Mouse (Mus musculus) liver, postnatal 0 days (tissue): ENCODE measurements at regions not wholly inside any gene's neighbourhood (a gene's known extent, or its start where the extent isn't known, plus 50 kb on each side); places are given as distances from the start of the nearest gene placed in this dataset.

Experiments
- ATAC-seq: fragments of 200-750 bp; cut with Nextera tagmentation; 2 replicates; pipeline ENCODE4 v1.8.0; 2017; ENCODE audit warnings: mild to moderate bottlenecking, moderate library complexity
- DNase-seq: peaks from one replicate; pipeline ENCODE4 v3.0.0-alpha.2; 2016
- H3K27ac ChIP-seq: fragments of 300-500 bp; sonication (generic); 2 replicates; pipeline ENCODE4 v1.5.1; 2014; ENCODE audit warnings: antibody characterized with exemption, moderate library complexity, mild to moderate bottlenecking, low read depth
- H3K27me3 ChIP-seq: fragments of 300-500 bp; sonication (generic); 2 replicates; pipeline ENCODE4 v1.6.1; 2014; ENCODE audit warnings: low read length, control low read depth, mixed read lengths; ENCODE audit not compliant: insufficient read depth
- H3K36me3 ChIP-seq: fragments of 300-500 bp; sonication (generic); replicated peaks from 2 replicates; pipeline ENCODE4 v1.6.1; 2014; ENCODE audit warnings: mild to moderate bottlenecking, control low read depth, low read length, moderate library complexity, mixed read lengths; ENCODE audit not compliant: insufficient read depth
- H3K4me1 ChIP-seq: fragments of 300-500 bp; sonication (generic); 2 replicates; pipeline ENCODE4 v1.6.1; 2014; ENCODE audit warnings: antibody characterized with exemption, mild to moderate bottlenecking, control low read depth; ENCODE audit not compliant: insufficient read depth
- H3K4me2 ChIP-seq: fragments of 300-500 bp; sonication (generic); 2 replicates; pipeline ENCODE4 v1.6.1; 2014; ENCODE audit warnings: low read depth, mild to moderate bottlenecking, low read length, moderate library complexity, mixed read lengths
- H3K4me3 ChIP-seq: fragments of 300-500 bp; sonication (generic); 2 replicates; pipeline ENCODE4 v1.5.1; 2014; ENCODE audit warnings: low read depth, low read length
- H3K9ac ChIP-seq: fragments of 300-500 bp; sonication (generic); replicated peaks from 2 replicates; pipeline ENCODE4 v1.6.1; 2014; ENCODE audit warnings: mild to moderate bottlenecking, moderate library complexity
- H3K9me3 ChIP-seq: fragments of 300-500 bp; sonication (generic); 2 replicates; pipeline ENCODE4 v1.6.1; 2016; ENCODE audit warnings: mild to moderate bottlenecking, control low read depth, low read length, mixed read lengths
- CTCF ChIP-seq: sonication (generic); IDR thresholded peaks from 2 replicates; pipeline ENCODE4 v1.5.1; 2016; ENCODE audit warnings: antibody characterized with exemption, low read depth
- EP300 ChIP-seq: IDR thresholded peaks from 2 replicates; pipeline ENCODE4 v1.6.1; 2016; ENCODE audit warnings: antibody characterized with exemption, low read depth, mild to moderate bottlenecking
- WGBS: fragments of 180-500 bp; shearing (Covaris S2); extraction: QIAGEN DNeasy Blood & Tissue Kit; methylation state at CpG from one replicate; pipeline ENCODE4 v1.1.7; 2014; ENCODE audit not compliant: insufficient replicate concordance; 5-methylcytosine and 5-hydroxymethylcytosine counted together

DNA sequence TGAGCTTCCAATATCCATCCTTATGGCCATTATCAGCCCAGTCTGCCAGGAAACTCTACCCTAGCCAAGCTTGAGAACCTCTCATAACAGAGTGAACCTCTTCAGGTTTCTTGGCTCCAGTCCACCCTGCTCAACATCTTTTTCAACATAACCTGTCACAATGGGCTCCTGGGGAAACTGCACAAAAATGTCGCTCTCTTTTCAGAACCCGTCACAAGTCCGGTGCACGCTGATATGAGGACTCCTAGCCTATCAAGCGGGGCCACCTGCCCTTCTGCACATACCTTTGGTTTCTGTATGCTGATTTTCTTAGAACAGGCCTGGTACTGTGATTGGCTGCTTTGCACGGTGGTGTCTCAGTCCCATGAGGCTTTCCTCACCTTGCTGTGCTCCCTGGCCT, 216.9 kb downstream of the Pik3r1 start:
- TF ChIP-seq CTCF (no peak), EP300 (peak; percentile 98)
- H3K9me3 ChIP-seq, result no peaks in the 10 kb centered on the region
- H3K4me2 ChIP-seq, result 0 out of 2 replicates have a peak overlapping the region, but pooled peaks have one; percentile 0
- H3K4me3 ChIP-seq, result no peak overlapping the region
- no peak overlapping the region for H3K9ac ChIP-seq
- 56% methylated on average over 6 of the region's 6 CpGs for WGBS
- peak; percentile 69 for DNase-seq
- H3K4me1 ChIP-seq, result peaks cover 47% of the 10 kb centered on the region
- peak overlapping the region; percentile 52 for H3K27ac ChIP-seq
- H3K36me3 ChIP-seq, result no peaks in the 10 kb centered on the region
- H3K27me3 ChIP-seq, result no peaks in the 10 kb centered on the region
- peak; percentile 83 for ATAC-seq

DNA sequence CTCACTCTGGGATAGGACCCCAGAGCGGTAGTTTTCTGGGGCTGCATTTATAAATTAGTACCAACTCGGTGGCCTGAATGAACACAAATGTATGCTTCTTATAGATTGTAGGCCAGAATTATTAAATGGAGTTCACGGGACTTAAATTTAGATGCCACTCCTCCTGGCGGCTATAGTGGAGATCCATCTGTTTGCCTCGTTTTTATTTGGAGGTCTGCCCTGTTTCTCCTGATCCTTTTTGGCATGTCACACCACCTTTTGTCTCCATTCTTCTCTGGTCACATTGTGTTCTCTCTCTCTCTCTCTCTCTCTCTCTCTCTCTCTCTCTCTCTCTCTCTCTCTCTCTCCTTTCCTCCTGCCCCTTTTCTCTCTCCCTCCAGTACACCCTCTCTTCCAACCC, 217.5 kb downstream of the Pik3r1 start:
- Histone ChIP-seq H3K9me3 (no peaks in the 10 kb centered on the region), H3K4me3 (no peak overlapping the region), H3K4me1 (peaks cover 47% of the 10 kb centered on the region), H3K4me2 (0 out of 2 replicates have a peak overlapping the region, but pooled peaks have one; percentile 0), H3K27me3 (no peaks in the 10 kb centered on the region), H3K27ac (peak overlapping the region; percentile 52; the same call in 1 of the 2 replicates), H3K36me3 (no peaks in the 10 kb centered on the region), H3K9ac (no peak overlapping the region)
- no peak for TF ChIP-seq EP300
- no peak for TF ChIP-seq CTCF
- 87% methylated on average over 5 of the region's 5 CpGs for whole genome bisulfite sequencing
- ATAC-seq, result no peak
- DNase-seq, result no peak

DNA sequence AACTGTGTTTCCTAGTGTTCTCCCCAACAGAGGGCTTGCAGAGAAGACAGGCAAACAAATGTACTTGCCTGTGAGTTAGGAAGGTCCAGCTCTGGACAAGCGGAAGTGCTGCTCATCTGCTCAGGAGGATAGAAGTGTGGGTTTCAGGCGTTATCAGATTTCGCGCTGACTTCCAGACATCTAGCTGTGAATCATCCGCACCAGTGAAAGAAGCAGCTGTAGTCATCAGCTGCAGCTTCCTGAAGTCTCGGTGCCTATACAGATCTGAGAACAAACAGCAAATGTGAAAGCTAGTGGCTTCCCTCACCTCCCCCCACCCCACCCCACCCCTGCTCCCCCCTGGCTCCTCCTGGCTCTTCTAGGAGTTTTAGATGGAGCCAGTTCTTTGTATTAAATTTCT, 220.1 kb downstream of the Pik3r1 start:
- DNase-seq, result peak; percentile 49

DNA sequence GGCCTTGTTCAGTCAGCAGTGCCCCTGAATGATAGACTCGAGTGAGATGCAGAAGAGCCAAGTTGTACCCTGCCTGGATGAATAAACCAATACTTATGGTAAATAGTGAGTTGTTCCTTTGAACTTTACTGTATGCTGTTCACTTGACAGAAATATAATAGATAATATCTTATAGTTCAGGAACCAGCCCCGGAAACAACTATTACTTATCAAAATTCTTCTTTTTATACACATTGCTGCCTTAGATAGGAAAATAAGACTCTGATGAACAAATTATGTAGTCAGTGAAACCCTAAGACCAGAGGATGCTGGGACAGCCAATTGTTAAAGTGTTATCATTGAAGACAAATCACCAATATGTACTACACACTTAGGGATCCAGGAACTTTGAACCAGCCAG, 220.7 kb downstream of the Pik3r1 start:
- WGBS, result 55% methylated on average over 2 of the region's 2 CpGs
- Histone ChIP-seq H3K4me1 (peaks cover 45% of the 10 kb centered on the region), H3K36me3 (no peaks in the 10 kb centered on the region), H3K9me3 (no peaks in the 10 kb centered on the region), H3K27ac (peak overlapping the region; percentile 92), H3K9ac (0 out of 2 replicates have a peak overlapping the region, but pooled peaks have one; percentile 30), H3K27me3 (no peaks in the 10 kb centered on the region), H3K4me3 (no peak overlapping the region), H3K4me2 (peak overlapping the region; percentile 56)
- no peak for TF ChIP-seq CTCF
- no peak for TF ChIP-seq EP300
- no peak for DNase-seq
- no peak for ATAC-seq

More for the DNA sequence above, 220.1 kb downstream of the Pik3r1 start:
- H3K27me3 ChIP-seq, result no peaks in the 10 kb centered on the region
- peaks cover 49% of the 10 kb centered on the region for H3K4me1 ChIP-seq
- 13% methylated on average over 6 of the region's 6 CpGs for WGBS
- H3K27ac ChIP-seq, result peak overlapping the region; percentile 92
- H3K36me3 ChIP-seq, result no peaks in the 10 kb centered on the region
- no peak overlapping the region for H3K4me3 ChIP-seq
- H3K9me3 ChIP-seq, result no peaks in the 10 kb centered on the region
- ATAC-seq, result no peak
- TF ChIP-seq CTCF (no peak), EP300 (peak; percentile 67)
- H3K4me2 ChIP-seq, result peak overlapping the region; percentile 56
- H3K9ac ChIP-seq, result 0 out of 2 replicates have a peak overlapping the region, but pooled peaks have one; percentile 30

DNA sequence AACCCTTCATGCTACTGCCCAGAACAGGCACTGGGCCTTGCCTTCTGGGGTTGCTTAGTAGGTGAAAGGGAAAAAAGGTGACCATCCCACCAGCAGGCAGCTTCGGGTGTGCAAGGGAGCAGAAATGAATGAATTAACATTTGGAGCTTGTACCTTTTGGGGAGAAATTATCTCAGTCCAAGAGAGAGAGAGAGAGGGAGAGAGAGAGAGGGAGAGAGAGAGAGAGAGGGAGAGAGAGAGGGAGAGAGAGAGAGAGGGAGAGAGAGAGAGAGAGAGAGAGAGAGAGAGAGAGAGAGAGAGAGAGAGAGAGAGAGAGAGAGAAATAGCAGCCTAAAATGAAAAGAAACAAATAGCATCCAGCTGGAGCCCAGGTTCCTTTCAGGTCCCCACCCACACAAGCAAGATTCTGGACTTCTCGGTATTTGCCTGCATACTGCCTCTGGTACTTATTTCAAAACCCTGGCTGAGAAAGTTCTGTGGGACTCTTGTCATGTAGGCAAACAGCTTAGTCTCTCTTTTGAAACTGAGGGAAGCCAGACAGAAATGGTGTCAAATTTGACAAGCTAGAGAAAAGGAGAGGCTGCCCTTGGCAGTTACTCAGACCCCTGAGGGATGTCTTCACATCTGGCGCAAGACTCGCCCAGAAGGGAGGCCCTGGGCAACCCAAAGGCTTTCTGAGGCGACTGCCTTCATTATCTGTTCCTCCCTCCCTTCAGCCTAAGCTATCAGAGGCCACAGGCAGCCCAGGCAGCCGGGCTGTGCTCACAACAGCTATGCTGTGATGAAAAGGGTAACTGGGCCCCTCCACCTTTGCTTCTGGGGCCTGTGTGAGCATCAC, 222.5 kb downstream of the Pik3r1 start:
- peak overlapping the region; percentile 45; the same call in 1 of the 2 replicates for H3K9ac ChIP-seq
- WGBS, result 34% methylated on average over 6 of the region's 6 CpGs
- DNase-seq (peak; percentile 81), ATAC-seq (peak; percentile 97)
- H3K36me3 ChIP-seq, result no peaks in the 10 kb centered on the region
- H3K27me3 ChIP-seq, result no peaks in the 10 kb centered on the region
- no peak overlapping the region for H3K4me3 ChIP-seq
- TF ChIP-seq EP300, result peak; percentile 97
- TF ChIP-seq CTCF, result no peak
- peak overlapping the region; percentile 56 for H3K4me2 ChIP-seq
- H3K27ac ChIP-seq, result peak overlapping the region; percentile 92
- no peaks in the 10 kb centered on the region for H3K9me3 ChIP-seq
- H3K4me1 ChIP-seq, result peaks cover 51% of the 10 kb centered on the region

DNA sequence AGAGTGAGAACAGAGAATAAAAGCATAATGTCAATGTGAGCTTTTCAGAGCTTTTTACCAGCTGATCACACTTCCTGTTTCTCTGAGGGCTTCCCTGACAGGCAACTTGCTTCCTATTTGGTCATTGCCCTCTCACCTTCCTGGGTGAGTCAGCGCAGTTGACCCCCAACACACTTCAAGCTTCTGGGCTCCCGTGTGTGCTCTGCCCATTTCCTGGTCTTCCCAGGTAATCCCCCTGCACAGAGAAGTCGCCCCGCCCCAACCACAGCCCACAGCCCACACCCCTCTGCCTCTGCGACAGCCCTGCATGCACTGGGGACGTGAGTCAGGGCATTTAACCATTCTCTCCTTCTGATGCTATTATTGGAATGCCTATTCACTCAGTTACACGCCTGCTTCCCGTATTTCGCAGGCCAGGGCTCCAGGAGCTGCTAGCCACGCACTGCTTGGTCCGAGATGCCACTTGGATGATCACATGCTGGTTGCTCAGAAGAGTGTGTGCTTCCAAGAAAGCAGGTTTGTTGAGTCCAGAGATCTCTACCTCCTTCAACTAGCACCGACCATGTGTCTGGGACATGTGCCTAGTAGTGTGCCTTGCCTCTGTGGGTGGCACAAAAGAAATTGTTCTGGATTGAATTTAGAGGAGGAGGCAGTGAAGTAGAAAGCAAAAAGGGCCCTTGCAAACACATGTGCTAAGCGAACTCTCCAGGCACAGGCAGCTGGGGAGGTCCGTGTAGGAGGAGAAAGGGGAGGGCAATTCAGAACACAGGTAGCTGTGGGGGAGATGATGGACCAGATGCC, 227.4 kb downstream of the Pik3r1 start:
- no peak for TF ChIP-seq CTCF
- no peak for TF ChIP-seq EP300
- peak; percentile 65 for ATAC-seq
- peak; percentile 50 for DNase-seq
- Histone ChIP-seq H3K27me3 (no peaks in the 10 kb centered on the region), H3K9ac (peak overlapping the region; percentile 17; the same call in 1 of the 2 replicates), H3K9me3 (no peaks in the 10 kb centered on the region), H3K36me3 (no peaks in the 10 kb centered on the region), H3K4me3 (no peak overlapping the region), H3K4me2 (peak overlapping the region; percentile 62), H3K27ac (peak overlapping the region; percentile 66; the same call in 1 of the 2 replicates), H3K4me1 (peaks cover 43% of the 10 kb centered on the region)
- WGBS, result 23% methylated on average over 14 of the region's 14 CpGs
